Mouse (Mus musculus) lung, postnatal 0 days (tissue): ENCODE measurements around the gene Med1.

Source experiments
- CTCF ChIP-seq: IDR thresholded peaks from 2 replicates; pipeline ENCODE4 v1.5.1; 2016; ENCODE audit warnings: antibody characterized with exemption, mild to moderate bottlenecking
- EP300 ChIP-seq: IDR thresholded peaks from 2 replicates; pipeline ENCODE4 v1.6.1; 2016; ENCODE audit warnings: antibody characterized with exemption, mild to moderate bottlenecking, control low read depth

GRCm38 (mm10) chr11:98201791-98202640 lies 8.9 kb upstream of the Med1 start:
- TF ChIP-seq CTCF (no peak), EP300 (no peak)
